Mouse (Mus musculus) heart, embryonic 16.5 days (tissue): ENCODE data around the gene Kcnh2. TPM values are rescaled to one million over a fixed set of nuclear protein-coding genes. Genes with fewer than 3 reads are reported as not detected.

Experiments used
- ATAC-seq: fragments of 200-750 bp; cut with Nextera tagmentation; replicated peaks from 2 replicates; pipeline ENCODE4 v1.8.0; 2017; ENCODE audit warnings: moderate number of reproducible peaks; ENCODE audit not compliant: insufficient read depth, low FRiP score; ENCODE audit errors: extremely low read depth
- H3K27ac ChIP-seq: fragments of 300-500 bp; sonication (generic); 2 replicates; pipeline ENCODE4 v1.5.1; 2014; ENCODE audit warnings: mild to moderate bottlenecking, low read length, control low read depth, moderate library complexity
- H3K27me3 ChIP-seq: fragments of 300-500 bp; sonication (generic); 2 replicates; pipeline ENCODE4 v1.6.1; 2014; ENCODE audit warnings: low read length, mixed read lengths; ENCODE audit not compliant: control insufficient read depth, insufficient read depth
- H3K36me3 ChIP-seq: fragments of 300-500 bp; sonication (generic); 2 replicates; pipeline ENCODE4 v1.6.1; 2014; ENCODE audit not compliant: control insufficient read depth, insufficient read depth
- H3K4me1 ChIP-seq: fragments of 300-500 bp; sonication (generic); 2 replicates; pipeline ENCODE4 v1.6.1; 2014; ENCODE audit warnings: low read length, mixed read lengths; ENCODE audit not compliant: control insufficient read depth, insufficient read depth
- H3K4me2 ChIP-seq: fragments of 300-500 bp; sonication (generic); 2 replicates; pipeline ENCODE4 v1.6.1; 2014; ENCODE audit warnings: low read depth, mild to moderate bottlenecking, control low read depth, low read length
- H3K4me3 ChIP-seq: fragments of 300-500 bp; sonication (generic); 2 replicates; pipeline ENCODE4 v1.5.1; 2014; ENCODE audit warnings: mild to moderate bottlenecking, control low read depth, low read length
- H3K9ac ChIP-seq: fragments of 300-500 bp; sonication (generic); 2 replicates; pipeline ENCODE4 v1.6.1; 2014; ENCODE audit warnings: low read length, control low read depth
- H3K9me3 ChIP-seq: fragments of 300-500 bp; sonication (generic); replicated peaks from 2 replicates; pipeline ENCODE4 v1.6.1; 2016; ENCODE audit warnings: low read length; ENCODE audit not compliant: control insufficient read depth
- WGBS: fragments of 180-500 bp; shearing (Covaris S2); extraction: QIAGEN DNeasy Blood & Tissue Kit; methylation state at CpG from one replicate; pipeline ENCODE4 v1.1.7; 2014; 5-methylcytosine and 5-hydroxymethylcytosine counted together
- polyA plus RNA-seq: library from polyadenylated mRNA; unstranded; fragments of >200 nt; fragmentation: Nextera tagmentation; extraction: Ambion mirVana; gene quantifications from 2 replicates; pipeline ENCODE4 v1.2.1, GENCODE M21; 2015

Gene Kcnh2
- polyA plus RNA-seq, 1 experiment from 2014 or later = 18.0 TPM

- Histone ChIP-seq H3K36me3 (no peaks in the 10 kb centered on the region), H3K9me3 (no peaks in the 10 kb centered on the region), H3K9ac (no peak overlapping the region), H3K27me3 (peaks cover 3% of the 10 kb centered on the region; the same call in 1 of the 2 replicates), H3K4me1 (peaks cover 18% of the 10 kb centered on the region), H3K4me3 (no peak overlapping the region), H3K27ac (no peak overlapping the region), H3K4me2 (no peak overlapping the region)
- WGBS = 42% methylated on average over 2 of the region's 2 CpGs
- no peak for ATAC-seq
These were observed 30.6 kb upstream of the Kcnh2 start for GRCm38 (mm10) chr5:24381988-24382387.

DNA sequence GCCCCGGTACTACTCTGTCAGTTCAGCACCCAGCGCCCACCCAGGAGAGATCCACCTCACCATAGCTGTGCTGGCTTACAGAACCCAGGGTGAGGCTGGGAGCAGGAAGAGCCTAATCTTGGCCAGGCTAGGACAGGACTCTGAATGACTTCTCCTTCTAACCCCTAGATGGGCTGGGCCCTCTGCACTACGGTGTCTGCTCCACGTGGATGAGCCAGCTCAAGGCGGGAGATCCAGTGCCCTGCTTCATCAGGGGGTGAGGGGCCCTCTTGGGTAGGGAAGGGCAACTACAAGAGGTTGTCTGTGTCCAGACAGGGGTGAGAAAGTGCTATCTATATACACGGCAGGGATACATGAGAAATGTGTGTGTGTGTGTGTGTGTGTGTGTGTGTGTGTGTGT lies 30.1 kb upstream of the Kcnh2 start:
- H3K36me3 ChIP-seq = no peaks in the 10 kb centered on the region
- ATAC-seq = no peak
- no peak overlapping the region for H3K9ac ChIP-seq
- H3K4me1 ChIP-seq = peaks cover 13% of the 10 kb centered on the region
- no peaks in the 10 kb centered on the region for H3K9me3 ChIP-seq
- 67% methylated on average over 6 of the region's 6 CpGs for WGBS
- no peak overlapping the region for H3K4me3 ChIP-seq
- no peak overlapping the region for H3K27ac ChIP-seq
- H3K4me2 ChIP-seq = no peak overlapping the region
- peaks cover 3% of the 10 kb centered on the region; the same call in 1 of the 2 replicates for H3K27me3 ChIP-seq

DNA sequence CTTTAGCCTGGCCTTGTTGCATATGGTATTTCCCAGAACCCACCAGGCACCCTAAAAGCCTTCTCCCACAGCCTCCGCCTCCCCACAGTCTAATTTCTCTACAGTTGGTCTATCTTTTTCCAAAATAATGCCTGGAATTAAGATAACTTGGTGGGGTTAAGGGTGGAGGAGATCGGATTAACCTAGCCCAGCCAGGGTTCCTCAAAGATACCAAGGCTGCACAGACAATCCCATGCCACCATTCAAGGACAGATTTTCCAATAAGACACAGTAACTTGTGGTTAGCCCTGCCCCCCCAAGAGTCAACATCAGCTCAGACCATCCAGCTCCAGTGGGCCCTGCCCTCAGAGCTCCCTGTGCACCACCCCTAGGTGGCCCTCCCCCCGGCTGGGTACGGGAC lies 29.1 kb upstream of the Kcnh2 start:
- WGBS = 84% methylated on average over 4 of the region's 4 CpGs
- peaks cover 13% of the 10 kb centered on the region for H3K4me1 ChIP-seq

DNA sequence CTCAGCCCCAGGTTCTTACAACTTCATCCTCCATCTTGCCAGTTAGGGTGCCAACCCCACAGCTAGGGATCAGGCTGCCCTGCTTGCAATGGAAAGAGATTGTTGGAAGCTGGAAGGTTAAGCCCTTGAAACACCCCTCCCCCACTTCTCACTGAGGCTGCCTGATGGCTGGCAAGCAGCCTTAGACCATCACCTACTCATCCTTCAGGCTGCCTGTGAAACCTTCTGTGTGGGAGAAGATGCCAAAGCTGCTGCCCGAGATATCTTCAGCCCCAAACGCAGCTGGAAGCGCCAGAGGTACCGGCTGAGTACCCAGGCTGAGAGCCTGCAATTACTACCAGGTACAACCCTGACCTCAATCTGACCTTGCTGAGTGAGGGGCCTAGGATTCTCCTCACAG lies 28.1 kb upstream of the Kcnh2 start:
- Histone ChIP-seq H3K4me3 (no peak overlapping the region), H3K9me3 (no peaks in the 10 kb centered on the region), H3K36me3 (no peaks in the 10 kb centered on the region), H3K4me1 (peaks cover 17% of the 10 kb centered on the region), H3K4me2 (no peak overlapping the region), H3K9ac (no peak overlapping the region), H3K27ac (no peak overlapping the region), H3K27me3 (no peaks in the 10 kb centered on the region)
- ATAC-seq = no peak
- WGBS = 40% methylated on average over 4 of the region's 4 CpGs

More for the DNA sequence above, 29.1 kb upstream of the Kcnh2 start:
- H3K27me3 ChIP-seq = no peaks in the 10 kb centered on the region; the same call in 1 of the 2 replicates
- no peaks in the 10 kb centered on the region for H3K36me3 ChIP-seq
- ATAC-seq = no peak
- H3K4me2 ChIP-seq = no peak overlapping the region
- H3K4me3 ChIP-seq = no peak overlapping the region
- H3K9me3 ChIP-seq = no peaks in the 10 kb centered on the region
- H3K27ac ChIP-seq = no peak overlapping the region
- no peak overlapping the region for H3K9ac ChIP-seq

DNA sequence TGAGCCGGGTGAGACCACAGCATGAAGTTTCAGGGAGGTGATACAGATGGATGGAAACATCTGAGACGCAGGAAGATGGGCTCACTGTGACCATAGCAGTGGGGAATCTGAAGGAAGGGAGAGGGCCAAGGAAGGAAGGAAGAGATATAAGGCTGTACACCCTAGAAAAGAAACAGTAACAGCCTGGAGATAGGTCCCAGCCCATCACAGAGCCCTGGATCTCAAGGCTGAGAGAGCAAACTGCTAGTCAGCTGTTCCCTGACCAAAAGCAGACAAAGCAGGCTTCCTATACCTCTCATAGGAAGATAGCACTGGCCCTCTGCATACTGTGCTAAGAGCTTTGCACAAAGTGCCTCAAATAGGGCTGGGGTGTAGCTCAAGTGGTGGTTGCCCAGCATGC lies 27.3 kb upstream of the Kcnh2 start:
- no peak overlapping the region for H3K4me2 ChIP-seq
- no peak for ATAC-seq
- H3K27ac ChIP-seq = no peak overlapping the region
- H3K9ac ChIP-seq = no peak overlapping the region
- H3K36me3 ChIP-seq = no peaks in the 10 kb centered on the region
- 78% methylated on average over 2 of the region's 2 CpGs for WGBS
- no peaks in the 10 kb centered on the region for H3K27me3 ChIP-seq
- H3K9me3 ChIP-seq = no peaks in the 10 kb centered on the region
- H3K4me1 ChIP-seq = peaks cover 16% of the 10 kb centered on the region
- H3K4me3 ChIP-seq = no peak overlapping the region

DNA sequence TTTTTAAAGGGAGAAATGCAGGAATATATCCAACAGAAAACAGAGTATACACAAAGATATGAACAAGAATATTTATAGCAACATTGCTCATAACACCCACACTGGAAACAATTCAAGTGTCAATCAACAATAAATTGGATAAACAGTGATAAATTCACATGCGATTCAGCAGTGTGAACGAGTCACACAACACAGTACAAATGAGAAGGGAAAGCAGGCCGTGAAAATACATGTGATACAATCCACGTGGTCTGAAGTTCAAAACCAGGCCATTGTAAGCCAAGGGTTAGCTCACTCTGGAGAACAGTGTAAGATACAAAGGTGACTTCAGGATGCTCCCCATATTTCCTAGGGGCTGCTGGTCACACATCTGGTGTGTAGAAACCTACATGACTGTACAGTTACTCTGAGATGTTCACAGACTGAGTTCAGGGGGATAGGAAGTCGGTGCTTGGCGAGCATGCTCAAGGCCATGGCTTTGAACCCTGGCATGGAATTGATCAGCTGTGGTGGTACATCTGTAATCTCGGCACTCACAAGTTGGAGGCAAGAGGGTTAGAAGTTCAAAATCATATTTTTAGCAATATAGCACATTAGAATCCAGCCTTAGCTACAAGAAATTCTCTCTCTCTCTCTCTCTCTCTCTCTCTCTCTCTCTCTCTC lies 23.4 kb upstream of the Kcnh2 start:
- no peak for ATAC-seq
- Histone ChIP-seq H3K4me3 (no peak overlapping the region), H3K27me3 (no peaks in the 10 kb centered on the region), H3K4me2 (no peak overlapping the region), H3K9ac (no peak overlapping the region), H3K4me1 (peaks cover 10% of the 10 kb centered on the region), H3K36me3 (no peaks in the 10 kb centered on the region), H3K9me3 (no peaks in the 10 kb centered on the region), H3K27ac (0 out of 2 replicates have a peak overlapping the region, but pooled peaks have one; percentile 9)
- WGBS = 50% methylated on average over 7 of the region's 7 CpGs

GRCm38 (mm10) chr5:24374216-24374615 lies 22.8 kb upstream of the Kcnh2 start:
- no peak; the same call in 1 of the 2 replicates for ATAC-seq
- H3K9me3 ChIP-seq = no peaks in the 10 kb centered on the region
- no peaks in the 10 kb centered on the region for H3K36me3 ChIP-seq
- H3K27me3 ChIP-seq = no peaks in the 10 kb centered on the region
- peak overlapping the region; percentile 25 for H3K27ac ChIP-seq
- H3K9ac ChIP-seq = peak overlapping the region; percentile 27; the same call in 1 of the 2 replicates
- WGBS = 13% methylated on average over 6 of the region's 6 CpGs
- H3K4me3 ChIP-seq = no peak overlapping the region
- H3K4me2 ChIP-seq = no peak overlapping the region
- H3K4me1 ChIP-seq = peaks cover 10% of the 10 kb centered on the region

- Histone ChIP-seq H3K27me3 (no peaks in the 10 kb centered on the region), H3K36me3 (no peaks in the 10 kb centered on the region), H3K9ac (peak overlapping the region; percentile 27; the same call in 1 of the 2 replicates), H3K27ac (peak overlapping the region; percentile 25), H3K4me2 (no peak overlapping the region), H3K4me1 (peaks cover 10% of the 10 kb centered on the region), H3K9me3 (no peaks in the 10 kb centered on the region), H3K4me3 (no peak overlapping the region)
- ATAC-seq = no peak
- 83% methylated on average over 5 of the region's 5 CpGs for WGBS
These were observed 22.4 kb upstream of the Kcnh2 start for GRCm38 (mm10) chr5:24373807-24374206.

GRCm38 (mm10) chr5:24369767-24370166 lies 18.4 kb upstream of the Kcnh2 start:
- ATAC-seq = no peak
- Histone ChIP-seq H3K36me3 (no peaks in the 10 kb centered on the region), H3K27ac (no peak overlapping the region), H3K4me3 (no peak overlapping the region), H3K27me3 (no peaks in the 10 kb centered on the region), H3K9ac (no peak overlapping the region), H3K4me2 (no peak overlapping the region), H3K4me1 (peaks cover 13% of the 10 kb centered on the region), H3K9me3 (no peaks in the 10 kb centered on the region)
- 85% methylated on average over 9 of the region's 9 CpGs for WGBS
